Mouse (Mus musculus) limb, embryonic 14.5 days (tissue): ENCODE results near the gene Tnn. TPM values are rescaled to one million over a fixed set of nuclear protein-coding genes. Genes with fewer than 3 reads are reported as not detected.

Experiments used
- ATAC-seq: fragments of 200-750 bp; cut with Nextera tagmentation; 2 replicates; pipeline ENCODE4 v1.8.0; 2017; ENCODE audit warnings: low read depth, moderate number of reproducible peaks, moderate TSS enrichment; ENCODE audit not compliant: low FRiP score
- DNase-seq: peaks from one replicate; pipeline ENCODE4 v3.0.0-alpha.2; 2015; ENCODE audit warnings: low spot score
- H3K27ac ChIP-seq: fragments of 300-500 bp; sonication (generic); replicated peaks from 2 replicates; pipeline ENCODE4 v1.5.1; 2014; ENCODE audit warnings: low read depth, mild to moderate bottlenecking, low read length, moderate library complexity, mixed read lengths
- H3K27me3 ChIP-seq: fragments of 300-500 bp; sonication (generic); 2 replicates; pipeline ENCODE4 v1.6.1; 2014; ENCODE audit warnings: low read length, mixed read lengths; ENCODE audit not compliant: control insufficient read depth, insufficient read depth
- H3K36me3 ChIP-seq: fragments of 300-500 bp; sonication (generic); 2 replicates; pipeline ENCODE4 v1.6.1; 2014; ENCODE audit warnings: mild to moderate bottlenecking, low read length, moderate library complexity, mixed read lengths; ENCODE audit not compliant: control insufficient read depth, insufficient read depth
- H3K4me1 ChIP-seq: fragments of 300-500 bp; sonication (generic); 2 replicates; pipeline ENCODE4 v1.6.1; 2014; ENCODE audit warnings: antibody characterized with exemption, low read length, mixed read lengths; ENCODE audit not compliant: control insufficient read depth, insufficient read depth
- H3K4me2 ChIP-seq: fragments of 300-500 bp; sonication (generic); replicated peaks from 2 replicates; pipeline ENCODE4 v1.6.1; 2014; ENCODE audit warnings: low read depth, mild to moderate bottlenecking, low read length, moderate library complexity; ENCODE audit not compliant: severe bottlenecking
- H3K4me3 ChIP-seq: fragments of 300-500 bp; sonication (generic); replicated peaks from 2 replicates; pipeline ENCODE4 v1.5.1; 2014; ENCODE audit warnings: low read length
- H3K9ac ChIP-seq: fragments of 300-500 bp; sonication (generic); 2 replicates; pipeline ENCODE4 v1.6.1; 2014; ENCODE audit warnings: mild to moderate bottlenecking, low read depth, low read length, moderate library complexity; ENCODE audit not compliant: severe bottlenecking
- H3K9me3 ChIP-seq: fragments of 300-500 bp; sonication (generic); 2 replicates; pipeline ENCODE4 v1.6.1; 2016; ENCODE audit warnings: low read length; ENCODE audit not compliant: control insufficient read depth
- POLR2A ChIP-seq: fragments of 200-500 bp; IDR thresholded peaks from 2 replicates; pipeline ENCODE4 v1.8.0; 2012; ENCODE audit warnings: inconsistent platforms, mild to moderate bottlenecking, moderate library complexity, borderline replicate concordance; ENCODE audit not compliant: insufficient read depth, insufficient read length; ENCODE audit errors: extremely low read depth
- WGBS: fragments of 180-500 bp; shearing (Covaris S2); extraction: QIAGEN DNeasy Blood & Tissue Kit; methylation state at CpG from one replicate; pipeline ENCODE4 v1.1.7; 2014; 5-methylcytosine and 5-hydroxymethylcytosine counted together
- polyA plus RNA-seq, 2 experiments: library from polyadenylated mRNA; depleted of rRNA in 1 of 2; stranded (reverse) in 1 of 2; unstranded in 1 of 2; fragments of >200 nt; fragmentation: Nextera tagmentation in 1 of 2; extraction: Ambion mirVana in 1 of 2; gene quantifications; 2 replicates each; pipeline versions ENCODE4 v1.2.1 to v1.2.3; 2012 to 2014

Gene Tnn
- polyA plus RNA-seq, 2 experiments: 5.4 TPM

DNA sequence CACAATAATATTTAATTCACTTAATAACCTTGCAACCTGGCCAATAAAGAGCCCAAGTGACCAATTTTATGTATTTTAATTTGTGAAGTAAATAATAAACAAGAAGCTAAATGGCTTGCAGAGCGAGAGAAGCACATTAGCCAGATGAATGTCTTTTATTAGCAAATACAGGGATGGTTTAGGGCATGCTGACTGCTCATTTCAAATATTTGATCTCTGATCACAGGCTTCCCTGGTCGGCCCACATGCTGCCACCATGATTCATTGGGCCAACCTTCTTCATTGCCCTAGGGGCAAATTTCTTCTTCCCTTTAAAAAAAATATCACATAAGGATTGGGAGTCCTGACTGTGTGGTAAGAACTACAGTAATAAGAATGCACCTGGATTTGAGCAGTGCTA is 66.7 kb downstream of the Tnn start:
- ATAC-seq (no peak), DNase-seq (no peak)
- Histone ChIP-seq H3K4me2 (no peak overlapping the region), H3K9ac (no peak overlapping the region), H3K4me3 (no peak overlapping the region), H3K27me3 (no peaks in the 10 kb centered on the region), H3K27ac (no peak overlapping the region), H3K9me3 (no peaks in the 10 kb centered on the region), H3K4me1 (no peaks in the 10 kb centered on the region), H3K36me3 (no peaks in the 10 kb centered on the region)
- no peak for TF ChIP-seq POLR2A
- 46% methylated on average over 2 of the region's 2 CpGs for WGBS

GRCm38 (mm10) chr1:160084239-160084638 is 69.1 kb downstream of the Tnn start:
- Histone ChIP-seq H3K9ac (no peak overlapping the region), H3K4me2 (no peak overlapping the region), H3K27me3 (no peaks in the 10 kb centered on the region), H3K4me1 (no peaks in the 10 kb centered on the region), H3K27ac (no peak overlapping the region), H3K4me3 (no peak overlapping the region), H3K36me3 (no peaks in the 10 kb centered on the region), H3K9me3 (no peaks in the 10 kb centered on the region)
- WGBS: 94% methylated on average over 1 of the region's 1 CpGs
- DNase-seq (no peak), ATAC-seq (no peak)
- TF ChIP-seq POLR2A: no peak

GRCm38 (mm10) chr1:160082647-160083046 is 70.7 kb downstream of the Tnn start:
- Histone ChIP-seq H3K4me2 (no peak overlapping the region), H3K27ac (no peak overlapping the region), H3K9me3 (no peaks in the 10 kb centered on the region), H3K4me1 (no peaks in the 10 kb centered on the region), H3K4me3 (no peak overlapping the region), H3K36me3 (no peaks in the 10 kb centered on the region), H3K27me3 (no peaks in the 10 kb centered on the region), H3K9ac (no peak overlapping the region)
- ATAC-seq (no peak), DNase-seq (no peak)
- no peak for TF ChIP-seq POLR2A
- 69% methylated on average over 1 of the region's 1 CpGs for WGBS

DNA sequence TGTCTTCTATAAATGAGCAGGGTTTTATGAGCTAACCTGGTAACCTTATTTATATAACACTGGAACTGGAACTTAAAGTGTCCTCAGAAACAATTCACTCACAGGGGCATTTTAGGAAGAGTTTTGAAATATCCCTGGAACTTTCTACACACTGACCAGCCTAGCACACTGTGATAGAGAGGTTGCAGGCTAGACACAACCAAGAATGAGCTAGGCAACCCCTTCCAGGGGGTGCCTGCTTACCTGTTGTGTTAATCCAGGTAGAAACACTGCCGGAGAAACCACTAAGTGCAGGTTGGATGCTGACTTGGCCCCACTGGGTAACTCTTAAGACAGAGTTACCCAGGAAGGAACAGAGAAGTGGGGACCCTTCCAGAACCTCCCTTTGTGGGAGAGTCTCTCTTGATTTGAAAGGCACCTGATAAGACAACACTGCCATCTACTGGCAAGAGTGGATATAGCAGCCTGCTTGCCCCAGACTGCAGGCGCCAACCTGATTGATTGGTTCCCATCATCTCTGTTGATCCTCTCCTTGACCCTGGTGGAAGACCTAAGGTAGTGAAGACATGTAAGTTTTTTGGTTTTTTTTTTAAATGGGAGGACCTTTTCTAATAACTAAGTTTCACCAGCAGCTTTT is 72.5 kb downstream of the Tnn start:
- 19% methylated on average over 2 of the region's 2 CpGs for WGBS
- Histone ChIP-seq H3K27me3 (no peaks in the 10 kb centered on the region), H3K4me2 (no peak overlapping the region), H3K4me3 (no peak overlapping the region), H3K9ac (no peak overlapping the region), H3K9me3 (no peaks in the 10 kb centered on the region), H3K36me3 (no peaks in the 10 kb centered on the region), H3K27ac (no peak overlapping the region), H3K4me1 (no peaks in the 10 kb centered on the region)
- DNase-seq: peak; percentile 76
- 0 out of 2 replicates have a peak, but pooled peaks have one; percentile 44 for ATAC-seq
- no peak for TF ChIP-seq POLR2A

DNA sequence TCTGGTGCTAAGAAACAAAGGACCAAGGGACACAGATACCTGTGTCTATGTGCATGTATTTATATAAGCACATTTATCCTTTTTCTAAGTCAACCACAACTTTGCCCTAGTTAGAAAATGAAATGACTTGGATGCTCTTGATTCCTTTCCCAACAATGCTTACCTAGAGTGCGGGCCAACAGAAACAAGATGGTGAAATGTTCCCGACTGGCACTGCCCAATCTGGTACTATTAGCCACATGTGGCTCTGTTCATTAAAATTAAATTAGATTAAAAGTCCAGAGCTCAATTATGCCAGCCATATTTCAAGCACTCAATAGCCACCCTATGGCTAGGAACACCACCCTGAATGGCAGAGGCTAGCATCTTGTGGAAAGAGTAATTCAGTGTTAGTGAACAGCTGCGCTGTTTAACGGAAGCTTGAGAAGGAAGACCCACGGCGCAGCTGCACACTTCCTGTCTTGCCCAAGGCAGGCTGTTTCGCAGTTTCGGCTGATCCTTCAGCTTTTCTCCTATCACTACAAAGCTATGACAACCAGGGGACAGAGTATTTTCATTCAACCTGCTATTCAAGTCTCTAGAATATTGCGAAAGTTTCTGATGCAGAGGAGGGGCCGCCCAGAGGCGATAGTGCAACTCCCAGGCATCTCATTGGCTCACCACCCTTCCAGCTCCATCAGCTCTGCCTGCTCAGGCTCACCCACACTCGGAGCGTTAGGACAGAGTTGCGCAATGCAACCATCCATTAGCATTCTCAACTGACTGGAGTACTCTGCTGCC is 74.3 kb downstream of the Tnn start:
- H3K27me3 ChIP-seq: no peaks in the 10 kb centered on the region
- H3K4me2 ChIP-seq: no peak overlapping the region
- no peaks in the 10 kb centered on the region for H3K4me1 ChIP-seq
- H3K36me3 ChIP-seq: no peaks in the 10 kb centered on the region
- H3K4me3 ChIP-seq: no peak overlapping the region
- ATAC-seq (no peak), DNase-seq (peak; percentile 29)
- H3K9me3 ChIP-seq: no peaks in the 10 kb centered on the region
- no peak overlapping the region for H3K27ac ChIP-seq
- TF ChIP-seq POLR2A: no peak
- WGBS: 62% methylated on average over 14 of the region's 14 CpGs
- H3K9ac ChIP-seq: no peak overlapping the region
